Mouse (Mus musculus): ENCODE measurements around the gene Ovca2. TPM values are rescaled to one million over a fixed set of nuclear protein-coding genes. Genes with fewer than 3 reads are reported as not detected.

Gene Ovca2
- polyA plus RNA-seq, 1 experiment, result 19.5 TPM

- H3K4me1 ChIP-seq (ENCODE audit: control insufficient read depth, insufficient read depth, low read length), result peaks cover 11% of the 10 kb centered on the region
- TF ChIP-seq CTCF (IDR thresholded peaks at IDR 0.05; ENCODE audit: extremely low read depth, insufficient read depth, low read length), result no peak
- no peak for TF ChIP-seq POLR2A (IDR thresholded peaks at IDR 0.05; ENCODE audit: extremely low read depth, insufficient read depth, low read length)
- H3K27ac ChIP-seq (ENCODE audit: insufficient read depth, low read length), result peak overlapping the region; percentile 85
- no peak overlapping the region for H3K4me3 ChIP-seq (ENCODE audit: insufficient read depth, low read length)
Observed at GRCm38 (mm10) chr11:75212031-75212667, 33.5 kb upstream of the Ovca2 start.

DNA sequence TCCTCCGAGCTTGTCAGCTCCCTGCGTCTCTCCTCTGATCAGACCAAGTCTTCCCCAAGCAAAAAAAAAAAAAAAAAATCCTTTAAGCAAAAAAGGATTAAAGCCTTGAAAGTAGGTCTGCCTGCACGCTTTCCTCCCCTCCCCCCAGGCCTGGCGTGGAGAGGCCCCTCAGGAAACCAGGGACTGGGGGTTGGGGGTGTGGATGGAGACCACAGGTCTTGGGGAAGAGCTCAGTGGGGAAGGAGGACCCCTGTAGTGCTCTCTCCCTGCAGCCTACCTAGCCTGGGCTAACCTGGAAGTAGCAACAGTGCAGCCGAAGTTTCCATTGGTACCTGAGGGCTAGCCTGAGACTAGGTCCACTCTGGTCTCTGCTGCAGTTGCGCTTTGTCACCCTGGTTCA, 32.1 kb upstream of the Ovca2 start:
- Histone ChIP-seq H3K4me3 (ENCODE audit: insufficient read depth, low read length) (no peak overlapping the region), H3K27ac (ENCODE audit: insufficient read depth, low read length) (no peak overlapping the region), H3K4me1 (ENCODE audit: control insufficient read depth, insufficient read depth, low read length) (peaks cover 11% of the 10 kb centered on the region)
- TF ChIP-seq POLR2A (IDR thresholded peaks at IDR 0.05; ENCODE audit: extremely low read depth, insufficient read depth, low read length) (no peak), CTCF (IDR thresholded peaks at IDR 0.05; ENCODE audit: extremely low read depth, insufficient read depth, low read length) (no peak)

DNA sequence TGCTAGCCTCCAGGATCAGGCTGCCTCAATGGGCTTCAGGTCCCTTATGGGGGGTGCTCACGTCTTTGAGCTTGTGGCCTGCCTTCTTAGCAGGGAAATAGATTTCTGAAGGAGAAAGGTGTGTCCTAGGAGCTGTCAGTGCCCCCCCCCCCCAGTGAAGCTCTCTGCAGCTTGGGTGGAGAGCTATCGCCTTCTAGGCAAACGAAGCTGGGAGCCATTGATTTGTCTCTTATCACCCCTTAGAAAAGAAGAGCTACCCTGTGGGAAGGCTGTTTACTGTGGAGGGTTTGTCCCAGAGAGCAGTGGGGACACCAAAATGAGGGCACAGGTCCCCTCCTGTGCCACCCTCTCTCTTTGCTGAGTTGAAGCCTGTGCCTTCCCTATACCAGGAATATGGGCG, 31.5 kb upstream of the Ovca2 start:
- no peak overlapping the region for H3K4me3 ChIP-seq (ENCODE audit: insufficient read depth, low read length)
- H3K4me1 ChIP-seq (ENCODE audit: control insufficient read depth, insufficient read depth, low read length), result peaks cover 12% of the 10 kb centered on the region
- TF ChIP-seq CTCF (IDR thresholded peaks at IDR 0.05; ENCODE audit: extremely low read depth, insufficient read depth, low read length) (no peak), POLR2A (IDR thresholded peaks at IDR 0.05; ENCODE audit: extremely low read depth, insufficient read depth, low read length) (no peak)
- H3K27ac ChIP-seq (ENCODE audit: insufficient read depth, low read length), result peak overlapping the region; percentile 44; the same call in 1 of the 2 replicates

DNA sequence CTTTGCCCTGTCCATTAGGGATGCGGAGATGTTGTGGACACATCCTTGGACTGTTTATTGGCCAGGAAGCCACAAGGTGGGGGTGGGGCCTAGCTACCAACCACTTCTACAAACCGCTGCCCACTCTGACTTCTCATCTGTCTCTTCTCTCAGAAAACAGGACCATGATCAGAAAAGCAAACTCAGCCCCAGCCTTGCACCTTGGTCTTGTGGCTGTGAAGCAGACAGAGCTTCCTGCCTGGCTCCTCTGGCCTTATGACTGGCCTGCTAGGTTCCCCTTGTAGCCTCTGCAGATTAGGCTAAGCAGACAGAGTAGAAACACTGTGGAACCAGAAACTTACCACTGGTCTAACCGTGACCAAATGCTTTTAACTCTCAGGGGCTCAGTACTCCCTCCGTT, 30.7 kb upstream of the Ovca2 start:
- Histone ChIP-seq H3K4me3 (ENCODE audit: insufficient read depth, low read length) (no peak overlapping the region), H3K4me1 (ENCODE audit: control insufficient read depth, insufficient read depth, low read length) (peaks cover 12% of the 10 kb centered on the region), H3K27ac (ENCODE audit: insufficient read depth, low read length) (0 out of 2 replicates have a peak overlapping the region, but pooled peaks have one; percentile 44)
- TF ChIP-seq CTCF (IDR thresholded peaks at IDR 0.05; ENCODE audit: extremely low read depth, insufficient read depth, low read length), result no peak
- no peak for TF ChIP-seq POLR2A (IDR thresholded peaks at IDR 0.05; ENCODE audit: extremely low read depth, insufficient read depth, low read length)

DNA sequence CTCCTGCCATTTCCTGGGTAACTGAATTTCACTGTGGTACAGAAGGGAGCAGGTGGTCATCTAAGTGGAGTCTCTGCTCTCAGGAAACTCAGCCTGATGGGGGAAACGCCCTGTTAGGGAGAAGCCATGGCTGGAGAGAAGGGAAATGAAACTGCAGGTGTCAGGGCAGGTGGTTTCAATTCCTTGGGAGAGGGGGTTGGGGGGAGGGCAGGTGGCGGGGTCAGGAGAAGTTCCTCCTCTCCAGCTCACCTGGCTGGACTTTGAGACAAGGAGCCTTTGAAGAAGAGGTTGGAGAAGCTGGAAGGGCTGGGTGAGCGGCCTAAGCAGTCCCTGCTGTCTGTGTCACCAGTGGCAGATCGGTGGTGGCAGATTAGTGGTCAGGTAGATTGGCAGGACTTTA, 27.7 kb upstream of the Ovca2 start:
- H3K4me3 ChIP-seq (ENCODE audit: insufficient read depth, low read length), result no peak overlapping the region
- H3K27ac ChIP-seq (ENCODE audit: insufficient read depth, low read length), result no peak overlapping the region
- H3K4me1 ChIP-seq (ENCODE audit: control insufficient read depth, insufficient read depth, low read length), result peaks cover 7% of the 10 kb centered on the region

GRCm38 (mm10) chr11:75204472-75204871, 25.8 kb upstream of the Ovca2 start:
- H3K4me3 ChIP-seq (ENCODE audit: insufficient read depth, low read length), result no peak overlapping the region
- TF ChIP-seq POLR2A (IDR thresholded peaks at IDR 0.05; ENCODE audit: extremely low read depth, insufficient read depth, low read length), result no peak
- TF ChIP-seq CTCF (IDR thresholded peaks at IDR 0.05; ENCODE audit: extremely low read depth, insufficient read depth, low read length), result no peak
- H3K27ac ChIP-seq (ENCODE audit: insufficient read depth, low read length), result no peak overlapping the region
- peaks cover 9% of the 10 kb centered on the region for H3K4me1 ChIP-seq (ENCODE audit: control insufficient read depth, insufficient read depth, low read length)

More for the DNA sequence above, 27.7 kb upstream of the Ovca2 start:
- no peak for TF ChIP-seq POLR2A (IDR thresholded peaks at IDR 0.05; ENCODE audit: extremely low read depth, insufficient read depth, low read length)
- TF ChIP-seq CTCF (IDR thresholded peaks at IDR 0.05; ENCODE audit: extremely low read depth, insufficient read depth, low read length), result no peak

- H3K4me3 ChIP-seq (ENCODE audit: insufficient read depth, low read length), result no peak overlapping the region
- no peak overlapping the region for H3K27ac ChIP-seq (ENCODE audit: insufficient read depth, low read length)
- peaks cover 10% of the 10 kb centered on the region for H3K4me1 ChIP-seq (ENCODE audit: control insufficient read depth, insufficient read depth, low read length)
- no peak for TF ChIP-seq CTCF (IDR thresholded peaks at IDR 0.05; ENCODE audit: extremely low read depth, insufficient read depth, low read length)
- no peak for TF ChIP-seq POLR2A (IDR thresholded peaks at IDR 0.05; ENCODE audit: extremely low read depth, insufficient read depth, low read length)
Observed at GRCm38 (mm10) chr11:75203926-75204325, 25.3 kb upstream of the Ovca2 start.

DNA sequence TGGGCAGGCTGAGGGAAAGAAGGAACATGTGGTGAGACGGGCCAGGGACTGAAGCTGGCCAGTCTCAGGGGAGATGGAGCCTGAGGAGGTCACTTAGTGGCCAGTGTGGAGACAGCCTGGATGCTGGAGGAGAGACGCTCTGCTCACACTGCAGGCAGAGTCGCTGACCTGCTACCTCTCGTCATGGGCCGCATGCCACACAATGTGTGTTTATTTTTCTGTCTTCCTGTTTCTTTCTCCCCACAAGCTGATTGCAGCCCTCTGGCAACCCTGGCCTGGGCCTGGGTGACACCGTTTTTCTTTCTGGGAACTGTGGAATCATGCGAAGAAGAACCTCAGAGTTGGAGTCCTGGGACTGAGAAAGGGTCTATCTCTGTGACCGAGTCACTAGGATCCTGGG, 23.1 kb upstream of the Ovca2 start:
- H3K4me1 ChIP-seq (ENCODE audit: control insufficient read depth, insufficient read depth, low read length), result peaks cover 10% of the 10 kb centered on the region

DNA sequence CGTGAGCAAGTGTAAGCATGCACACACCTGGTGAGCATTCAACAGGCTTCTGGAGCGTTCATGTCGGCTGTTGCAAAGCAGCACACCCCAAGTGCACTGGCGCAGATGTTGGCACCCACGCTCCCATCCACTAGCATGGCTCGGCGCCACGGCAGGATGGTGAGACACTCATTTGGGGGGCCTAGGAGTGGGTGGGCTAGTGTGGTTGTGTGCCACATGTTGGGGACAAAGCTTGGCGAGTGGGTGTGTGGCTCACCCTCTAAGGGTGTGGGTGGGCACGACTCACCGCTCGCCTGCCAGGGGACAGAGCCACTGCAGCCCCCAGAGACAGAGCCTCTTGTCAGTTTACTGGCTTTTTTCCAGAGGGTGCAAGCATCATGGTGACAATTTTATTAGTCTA, 22.3 kb upstream of the Ovca2 start:
- peaks cover 10% of the 10 kb centered on the region for H3K4me1 ChIP-seq (ENCODE audit: control insufficient read depth, insufficient read depth, low read length)
- TF ChIP-seq CTCF (IDR thresholded peaks at IDR 0.05; ENCODE audit: extremely low read depth, insufficient read depth, low read length) (no peak), POLR2A (IDR thresholded peaks at IDR 0.05; ENCODE audit: extremely low read depth, insufficient read depth, low read length) (no peak)
- H3K27ac ChIP-seq (ENCODE audit: insufficient read depth, low read length), result no peak overlapping the region
- no peak overlapping the region for H3K4me3 ChIP-seq (ENCODE audit: insufficient read depth, low read length)

More for the DNA sequence above, 23.1 kb upstream of the Ovca2 start:
- H3K27ac ChIP-seq (ENCODE audit: insufficient read depth, low read length), result no peak overlapping the region
- no peak for TF ChIP-seq CTCF (IDR thresholded peaks at IDR 0.05; ENCODE audit: extremely low read depth, insufficient read depth, low read length)
- TF ChIP-seq POLR2A (IDR thresholded peaks at IDR 0.05; ENCODE audit: extremely low read depth, insufficient read depth, low read length), result no peak
- no peak overlapping the region for H3K4me3 ChIP-seq (ENCODE audit: insufficient read depth, low read length)

DNA sequence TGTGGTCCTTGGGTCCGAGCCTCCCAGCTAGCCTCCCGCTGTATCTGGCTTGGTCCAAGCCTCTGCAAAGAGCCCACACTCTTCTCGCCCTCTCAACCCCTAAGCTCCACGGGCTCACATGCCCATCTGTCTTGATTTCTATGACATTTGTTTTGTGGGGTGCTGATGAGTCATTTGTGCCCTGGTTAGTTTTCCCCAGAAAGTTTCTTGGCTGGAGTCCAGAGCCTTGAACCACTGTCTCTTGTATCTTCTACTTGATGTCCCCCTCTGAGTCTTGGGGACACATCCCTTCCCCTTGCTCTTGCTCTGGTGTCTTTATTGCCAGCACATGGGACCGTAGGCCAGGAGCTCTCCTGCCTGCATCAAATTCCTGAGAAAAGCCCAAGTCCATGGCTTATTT, 21.3 kb upstream of the Ovca2 start:
- Histone ChIP-seq H3K4me3 (ENCODE audit: insufficient read depth, low read length) (no peak overlapping the region), H3K27ac (ENCODE audit: insufficient read depth, low read length) (no peak overlapping the region; the same call in 1 of the 2 replicates), H3K4me1 (ENCODE audit: control insufficient read depth, insufficient read depth, low read length) (peaks cover 8% of the 10 kb centered on the region)
- no peak for TF ChIP-seq POLR2A (IDR thresholded peaks at IDR 0.05; ENCODE audit: extremely low read depth, insufficient read depth, low read length)
